Mouse (Mus musculus): ENCODE results near the gene Gm44790.

- TF ChIP-seq POLR2A (IDR thresholded peaks at IDR 0.05; ENCODE audit: borderline replicate concordance, control insufficient read depth, low read depth, low read length) (no peak), CTCF (IDR thresholded peaks at IDR 0.05; ENCODE audit: control insufficient read depth, insufficient read depth, low read length) (no peak)
Observed at GRCm38 (mm10) chr6:86471760-86472099, 45.3 kb downstream of the Gm44790 start.

All from bone marrow, adult 2 months (tissue).